Comparison of ENCODE assay signal across 8 mouse cellular contexts in the genomic region with DNA sequence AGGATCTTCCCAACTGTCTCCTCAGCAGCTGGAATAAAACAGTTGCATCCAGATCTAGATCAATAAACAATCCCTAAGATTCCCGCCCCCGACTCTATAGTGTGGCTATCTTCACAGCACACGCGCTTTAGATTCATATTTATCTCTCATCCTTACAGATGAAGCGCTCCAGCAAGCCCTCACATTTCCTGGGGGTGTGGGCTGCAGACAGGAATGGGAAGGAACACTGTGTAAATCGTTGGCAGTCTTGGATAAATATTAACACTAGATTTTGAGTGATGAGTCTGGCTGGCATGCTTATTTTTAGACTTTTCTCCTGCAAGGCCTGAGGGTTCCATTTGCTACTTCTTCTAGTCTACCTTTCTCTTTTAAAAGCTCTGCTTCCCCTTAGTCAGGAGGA. TPM values are rescaled to one million over a fixed set of nuclear protein-coding genes. Genes with fewer than 3 reads are reported as not detected.
DNase-seq lines count a peak whose midpoint lies in the region; ATAC-seq and TF ChIP-seq lines count a peak whose summit lies in the region.

No protein-coding gene starts in this region.

- no peak for ATAC-seq in heart, embryonic 12.5 days (ENCODE audit: insufficient number of reproducible peaks, low FRiP score)
- ATAC-seq in midbrain, embryonic 11.5 days (ENCODE audit: low FRiP score), result no peak

- no peak for DNase-seq in heart, adult 8-10 months (ENCODE audit: low spot score)
- peak; percentile 75 for DNase-seq in kidney, adult 9 months
- DNase-seq in midbrain, embryonic 11.5 days (ENCODE audit: low spot score, missing footprints), result peak; percentile 89
- DNase-seq in layer of hippocampus, postnatal 36 days, result no peak
- DNase-seq in ovary, adult 18-20 months (ENCODE audit: low spot score), result no peak
- DNase-seq in cerebellum, adult 8-10 months, result no peak

- peak overlapping the region; percentile 88 for H3K27ac ChIP-seq in heart, embryonic 12.5 days (ENCODE audit: poor library complexity, severe bottlenecking)
- peak overlapping the region; percentile 70 for H3K27ac ChIP-seq in embryonic fibroblast, embryonic 13.5 days (ENCODE audit: insufficient read depth, low read length)
- no peak overlapping the region for H3K27ac ChIP-seq in midbrain, embryonic 11.5 days (ENCODE audit: low read depth, low read length)

- peak overlapping the region; percentile 93 for H3K4me3 ChIP-seq in heart, embryonic 12.5 days
- peak overlapping the region; percentile 90 for H3K4me3 ChIP-seq in embryonic fibroblast, embryonic 13.5 days (ENCODE audit: insufficient read depth, low read length)
- peak overlapping the region; percentile 74 for H3K4me3 ChIP-seq in midbrain, embryonic 11.5 days (ENCODE audit: low read depth, low read length)

- H3K4me1 ChIP-seq in heart, embryonic 12.5 days (replicated peaks), result peaks cover 23% of the 10 kb centered on the region
- H3K4me1 ChIP-seq in embryonic fibroblast, embryonic 13.5 days (ENCODE audit: control insufficient read depth, insufficient read depth, low read length), result peaks cover 11% of the 10 kb centered on the region
- H3K4me1 ChIP-seq in midbrain, embryonic 11.5 days (ENCODE audit: control insufficient read depth, insufficient read depth, low read length), result peaks cover 13% of the 10 kb centered on the region

- no peak for TF ChIP-seq POLR2A in embryonic fibroblast, embryonic 13.5 days (IDR thresholded peaks at IDR 0.05; ENCODE audit: low read depth, low read length)

- H3K9me3 ChIP-seq in heart, embryonic 12.5 days (replicated peaks), result no peaks in the 10 kb centered on the region
- no peaks in the 10 kb centered on the region for H3K9me3 ChIP-seq in midbrain, embryonic 11.5 days (ENCODE audit: control insufficient read depth, low read length)

- H3K4me2 ChIP-seq in heart, embryonic 12.5 days, result peak overlapping the region; percentile 76
- peak overlapping the region; percentile 93 for H3K4me2 ChIP-seq in midbrain, embryonic 11.5 days

- no peaks in the 10 kb centered on the region for H3K27me3 ChIP-seq in heart, embryonic 12.5 days (replicated peaks)
- peaks cover 2% of the 10 kb centered on the region; the same call in 1 of the 2 replicates for H3K27me3 ChIP-seq in midbrain, embryonic 11.5 days (ENCODE audit: control insufficient read depth, insufficient read depth, low read length)

- WGBS in heart, embryonic 12.5 days, result 18% methylated on average over 6 of the region's 6 CpGs
- WGBS in midbrain, embryonic 11.5 days, result 63% methylated on average over 6 of the region's 6 CpGs

- peaks cover 24% of the 10 kb centered on the region for H3K36me3 ChIP-seq in heart, embryonic 12.5 days
- no peaks in the 10 kb centered on the region for H3K36me3 ChIP-seq in midbrain, embryonic 11.5 days (ENCODE audit: control insufficient read depth, insufficient read depth, low read length)

- no peak for TF ChIP-seq CTCF in embryonic fibroblast, embryonic 13.5 days (IDR thresholded peaks at IDR 0.05; ENCODE audit: borderline replicate concordance, insufficient read depth, low read length)

- peak overlapping the region; percentile 95 for H3K9ac ChIP-seq in heart, embryonic 12.5 days
- peak overlapping the region; percentile 89 for H3K9ac ChIP-seq in midbrain, embryonic 11.5 days (ENCODE audit: low read length)

RNA-seq across cellular contexts. Expression of gene Prdx6, which starts 1.6 kb away (rescaled TPM):
- polyA plus RNA-seq in heart, embryonic 12.5 days (2016; fragmentation: Nextera tagmentation; extraction: Ambion mirVana), result 391 and 403 TPM in 2 replicates
- 100 to 1,000 TPM; 324 to 390 (median 370) TPM for total RNA-seq in heart, adult 8-10 months (2022)
- polyA plus RNA-seq in embryonic fibroblast, embryonic 13.5 days (2011; ENCODE audit: insufficient read length, low read depth, missing spikeins), result 160 and 203 TPM in 2 replicates
- 389 and 403 TPM in 2 replicates for polyA plus RNA-seq in midbrain, embryonic 11.5 days (2014; fragmentation: Nextera tagmentation; extraction: Ambion mirVana)
- total RNA-seq in layer of hippocampus, postnatal 36 days (2021), result 100 to 1,000 TPM; 311 to 331 TPM

Comparison
In these comparisons a context has a peak if more than half of its experiments do, and no peak if none do; other contexts are left out.
1. DNase-seq: peak in kidney, adult 9 months (single experiment) and midbrain, embryonic 11.5 days (single experiment); none in heart, adult 8-10 months (single experiment), layer of hippocampus, postnatal 36 days (0 of 2), ovary, adult 18-20 months (single experiment) and cerebellum, adult 8-10 months (single experiment).
2. Peak in every context shown above with its lines, with median percentiles within 50 percentile points of each other: H3K4me3 ChIP-seq.